Mouse (Mus musculus) CH12.LX (cell line): ENCODE measurements around the gene Krtap28-13.

Experiments
- BHLHE40 ChIP-seq: IDR thresholded peaks from 2 replicates; pipeline ENCODE4 v1.6.1; 2011; ENCODE audit warnings: mild to moderate bottlenecking, low read depth, low read length, improper control_type of control experiment
- CTCF ChIP-seq, 2 experiments: IDR thresholded peaks in 1 of 2; conservative IDR thresholded peaks in 1 of 2; 2 replicates each; pipeline ENCODE4 v1.5.1; 2011 to 2012; ENCODE audit warnings: low read depth in 2 of 2, low read length in 2 of 2, improper control_type of control experiment in 1 of 2, inconsistent platforms in 1 of 2, mild to moderate bottlenecking in 1 of 2, moderate library complexity in 1 of 2
- KAT2A ChIP-seq: IDR thresholded peaks from 2 replicates; pipeline ENCODE4 v1.6.1; 2012; ENCODE audit warnings: low read length, improper control_type of control experiment, inconsistent platforms; ENCODE audit not compliant: insufficient replicate concordance
- MXI1 ChIP-seq: IDR thresholded peaks from 2 replicates; pipeline ENCODE4 v1.6.1; 2011; ENCODE audit warnings: mild to moderate bottlenecking, low read depth, low read length, improper control_type of control experiment
- POLR2A ChIP-seq: IDR thresholded peaks from 2 replicates; pipeline ENCODE4 v1.6.1; 2011; ENCODE audit warnings: low read depth, mild to moderate bottlenecking, improper control_type of control experiment, low read length
- TCF12 ChIP-seq: IDR thresholded peaks from 2 replicates; pipeline ENCODE4 v1.6.1; 2014; ENCODE audit warnings: low read depth, mild to moderate bottlenecking, inconsistent platforms, low read length, improper control_type of control experiment
- ZKSCAN1 ChIP-seq: IDR thresholded peaks from 2 replicates; pipeline ENCODE4 v1.6.1; 2012; ENCODE audit warnings: low read depth, inconsistent platforms, low read length, improper control_type of control experiment, borderline replicate concordance

DNA sequence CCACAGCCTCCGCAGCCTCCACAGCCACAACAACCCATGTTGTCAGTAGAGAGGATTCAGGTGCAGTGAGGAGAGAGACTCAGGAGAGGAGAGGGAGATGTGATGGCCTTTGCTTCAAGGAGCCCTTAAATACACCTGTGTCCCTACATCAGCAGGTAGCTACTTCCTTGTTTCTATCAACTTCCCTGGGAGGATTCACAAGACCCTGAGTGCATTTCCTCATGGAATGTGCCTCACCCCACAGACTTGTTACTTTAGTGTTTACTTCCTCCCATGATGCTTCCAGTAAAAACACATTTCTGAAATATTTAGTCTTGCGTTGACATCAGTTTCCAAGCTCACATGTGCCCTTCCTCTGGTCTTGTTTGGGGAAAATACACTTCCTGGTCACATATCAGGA is 18.4 kb upstream of the Krtap28-13 start, which contains the start of gene Krtap28-10:
- TF ChIP-seq CTCF (conservative IDR thresholded peaks at IDR 0.05 in 1 of 2, IDR thresholded peaks at IDR 0.05 in 1 of 2; ENCODE audit: low read depth in 2 of 2, low read length in 2 of 2) (no peak), MXI1 (no peak), TCF12 (no peak), POLR2A (no peak), ZKSCAN1 (no peak), KAT2A (no peak), BHLHE40 (no peak)
